Mouse (Mus musculus) yolk sac, embryonic 10.5 days (tissue): Measurements from ENCODE around the gene Mypn.

ENCODE experiments used
- DNase-seq: peaks from one replicate; pipeline ENCODE4 v3.0.0-alpha.2; 2017; ENCODE audit warnings: low spot score

Mypn gene

GRCm38 (mm10) chr10:63100657-63101056 is 103.1 kb downstream of the Mypn start:
- no peak for DNase-seq

GRCm38 (mm10) chr10:63099941-63100562 is 103.7 kb downstream of the Mypn start:
- DNase-seq: peak; percentile 47

- peak; percentile 2 for DNase-seq
Observed at GRCm38 (mm10) chr10:63099521-63099920, 104.2 kb downstream of the Mypn start, which contains the start of gene Atoh7. TSS of gene Atoh7 (plus strand) at chr10:63099651.

GRCm38 (mm10) chr10:63098191-63098590 is 105.6 kb downstream of the Mypn start:
- DNase-seq: no peak

- DNase-seq: no peak
Observed at GRCm38 (mm10) chr10:63096757-63097156, 107.0 kb downstream of the Mypn start.

- no peak for DNase-seq
Observed at GRCm38 (mm10) chr10:63092616-63093550, 110.9 kb downstream of the Mypn start.

- no peak for DNase-seq
Observed at GRCm38 (mm10) chr10:63091915-63092314, 111.8 kb downstream of the Mypn start.

- no peak for DNase-seq
Observed at GRCm38 (mm10) chr10:63089758-63090571, 113.8 kb downstream of the Mypn start.

GRCm38 (mm10) chr10:63089103-63089757 is 114.5 kb downstream of the Mypn start:
- DNase-seq: no peak

- no peak for DNase-seq
Observed at GRCm38 (mm10) chr10:63086304-63086703, 117.4 kb downstream of the Mypn start.

- DNase-seq: peak; percentile 68
Observed at GRCm38 (mm10) chr10:63065988-63066387, 137.8 kb downstream of the Mypn start.
